Comparison of ENCODE assay signal across 16 mouse cellular contexts in the genomic region with DNA sequence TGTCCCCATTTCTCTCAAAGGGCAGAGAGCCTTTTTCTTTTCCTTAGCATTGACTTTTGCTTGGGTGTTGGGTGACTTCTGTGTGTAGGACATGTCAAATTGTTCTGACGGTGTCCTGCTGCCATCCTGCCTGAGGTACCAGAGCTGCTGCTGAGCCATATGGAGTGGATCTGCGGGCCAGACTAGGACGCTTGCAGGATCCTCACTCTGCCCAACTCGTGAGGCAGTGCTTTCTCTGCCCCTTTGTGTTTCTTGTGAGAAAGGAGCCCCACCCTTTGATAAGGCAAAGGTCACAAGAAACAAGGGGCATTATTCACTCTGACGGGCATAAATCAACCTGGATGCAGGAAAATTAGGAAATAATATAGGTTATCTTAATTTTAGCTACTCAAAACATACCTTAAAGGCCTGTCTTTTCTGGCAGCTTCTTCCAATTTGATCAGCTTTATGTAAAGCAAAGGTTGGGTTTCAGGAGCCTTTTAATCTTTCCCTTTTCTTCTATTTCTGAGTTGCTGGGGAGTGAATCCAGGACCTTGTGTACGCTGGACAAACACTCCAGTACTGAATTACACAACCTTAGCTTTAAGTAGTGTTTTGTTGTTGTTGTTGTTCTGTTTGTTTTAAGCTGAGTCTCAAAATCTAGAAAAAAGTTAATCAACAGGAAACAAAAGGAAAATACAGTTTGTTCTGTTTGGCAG.
DNase-seq lines count a peak whose midpoint lies in the region; ATAC-seq lines count a peak whose summit lies in the region.
"Had no signal": no experiment of that assay in that cellular context is flagged by ENCODE, and none has a peak within 500 bp of the region (broad histone marks: within the 10 kb centered on the region; RNA-seq: fewer than 3 reads in every experiment).

No protein-coding gene starts in this region.

- no peaks in the 10 kb centered on the region for H3K36me3 ChIP-seq in kidney, embryonic 16.5 days (ENCODE audit: insufficient read depth, low read length)
- H3K36me3 ChIP-seq in forebrain, embryonic 15.5 days = no peaks in the 10 kb centered on the region
- no peaks in the 10 kb centered on the region for H3K36me3 ChIP-seq in hindbrain, embryonic 12.5 days
- H3K36me3 ChIP-seq: liver, embryonic 15.5 days; midbrain, embryonic 15.5 days had no signal

- H3K4me1 ChIP-seq in kidney, embryonic 16.5 days (ENCODE audit: insufficient read depth, low read length) = 0 out of 2 replicates have a peak, but pooled peaks cover 6% of the 10 kb centered on the region
- H3K4me1 ChIP-seq in forebrain, embryonic 15.5 days = peaks cover 4% of the 10 kb centered on the region; the same call in 1 of the 2 replicates
- no peaks in the 10 kb centered on the region for H3K4me1 ChIP-seq in hindbrain, embryonic 12.5 days
- H3K4me1 ChIP-seq: midbrain, embryonic 15.5 days had no signal

- 69% methylated on average over 6 of the region's 6 CpGs for WGBS in kidney, embryonic 16.5 days
- WGBS in forebrain, embryonic 15.5 days = 71% methylated on average over 6 of the region's 6 CpGs
- WGBS in hindbrain, embryonic 12.5 days = 69% methylated on average over 6 of the region's 6 CpGs

- H3K9ac ChIP-seq in kidney, embryonic 16.5 days (replicated peaks; ENCODE audit: low read length) = no peak overlapping the region
- H3K9ac ChIP-seq in forebrain, embryonic 15.5 days (replicated peaks) = no peak overlapping the region
- no peak overlapping the region for H3K9ac ChIP-seq in hindbrain, embryonic 12.5 days
- H3K9ac ChIP-seq: heart, embryonic 13.5 days; kidney, embryonic 15.5 days; liver, embryonic 15.5 days; midbrain, embryonic 15.5 days had no signal

- no peak overlapping the region for H3K4me2 ChIP-seq in kidney, embryonic 16.5 days (replicated peaks; ENCODE audit: low read depth, low read length)
- no peak overlapping the region for H3K4me2 ChIP-seq in forebrain, embryonic 15.5 days (replicated peaks)
- H3K4me2 ChIP-seq in hindbrain, embryonic 12.5 days (replicated peaks) = no peak overlapping the region
- H3K4me2 ChIP-seq: heart, embryonic 13.5 days; kidney, embryonic 15.5 days; liver, embryonic 15.5 days; midbrain, embryonic 15.5 days had no signal

- ATAC-seq in kidney, embryonic 16.5 days (ENCODE audit: low FRiP score, low TSS enrichment) = peak; percentile 61; the same call in 1 of the 2 replicates
- ATAC-seq in megakaryocyte-erythroid progenitor cell, adult 5-6 weeks (replicated peaks; ENCODE audit: low FRiP score, low TSS enrichment, poor library complexity, severe bottlenecking) = 0 out of 2 replicates have a peak, but pooled peaks have one; percentile 26
- ATAC-seq in forebrain, embryonic 15.5 days (replicated peaks) = no peak
- no peak for ATAC-seq in hindbrain, embryonic 12.5 days (ENCODE audit: low FRiP score)
- ATAC-seq: hindbrain, postnatal 0 days; midbrain, embryonic 15.5 days had no signal

- H3K4me3 ChIP-seq in kidney, embryonic 16.5 days (ENCODE audit: low read length) = no peak overlapping the region
- no peak overlapping the region for H3K4me3 ChIP-seq in forebrain, embryonic 15.5 days
- H3K4me3 ChIP-seq in hindbrain, embryonic 12.5 days = no peak overlapping the region
- H3K4me3 ChIP-seq: heart, embryonic 13.5 days; kidney, embryonic 15.5 days; liver, embryonic 15.5 days; midbrain, embryonic 15.5 days had no signal

- no peak for DNase-seq in kidney, postnatal 10 days
- peak; percentile 55 for DNase-seq in brain, adult 2 months (ENCODE audit: low read depth, low spot score)
- peak; percentile 28 for DNase-seq in cerebellum, adult 9-10 months
- DNase-seq: heart, postnatal 36 days; retina, postnatal 1 day; thymus, postnatal 14 days had no signal

- no peaks in the 10 kb centered on the region for H3K27me3 ChIP-seq in kidney, embryonic 16.5 days (ENCODE audit: insufficient read depth, low read length)
- no peaks in the 10 kb centered on the region for H3K27me3 ChIP-seq in forebrain, embryonic 15.5 days
- no peaks in the 10 kb centered on the region for H3K27me3 ChIP-seq in hindbrain, embryonic 12.5 days
- H3K27me3 ChIP-seq: heart, embryonic 13.5 days; kidney, embryonic 15.5 days; liver, embryonic 15.5 days; midbrain, embryonic 15.5 days had no signal

- H3K9me3 ChIP-seq in kidney, embryonic 16.5 days (ENCODE audit: low read length) = no peaks in the 10 kb centered on the region
- H3K9me3 ChIP-seq in forebrain, embryonic 15.5 days = no peaks in the 10 kb centered on the region
- no peaks in the 10 kb centered on the region for H3K9me3 ChIP-seq in hindbrain, embryonic 12.5 days (replicated peaks)
- H3K9me3 ChIP-seq: G1E; heart, embryonic 13.5 days; kidney, embryonic 15.5 days; liver, embryonic 15.5 days; midbrain, embryonic 15.5 days had no signal

- H3K27ac ChIP-seq in kidney, embryonic 16.5 days (ENCODE audit: low read length) = peak overlapping the region; percentile 26; the same call in 1 of the 2 replicates
- no peak overlapping the region for H3K27ac ChIP-seq in forebrain, embryonic 15.5 days (replicated peaks)
- no peak overlapping the region for H3K27ac ChIP-seq in hindbrain, embryonic 12.5 days
- H3K27ac ChIP-seq: heart, embryonic 13.5 days; hindbrain, postnatal 0 days; kidney, embryonic 15.5 days; liver, embryonic 15.5 days; midbrain, embryonic 15.5 days had no signal

Comparison
In these comparisons a context has a peak if more than half of its experiments do, and no peak if none do; other contexts are left out.
1. ATAC-seq: peak in kidney, embryonic 16.5 days (single experiment) and megakaryocyte-erythroid progenitor cell, adult 5-6 weeks (single experiment); none in forebrain, embryonic 15.5 days (single experiment) and hindbrain, embryonic 12.5 days (single experiment).